Mouse (Mus musculus) macrophage (primary cell): ENCODE data around the gene Ubxn6. TPM values are rescaled to one million over a fixed set of nuclear protein-coding genes. Genes with fewer than 3 reads are reported as not detected.

ENCODE experiments used
- H3K27ac ChIP-seq: fragments of 350-480 bp; formaldehyde crosslinking; 2 replicates; pipeline ENCODE4 v1.9.0; 2021
- H3K36me3 ChIP-seq: fragments of 350-480 bp; formaldehyde crosslinking; 2 replicates; pipeline ENCODE4 v1.9.0; 2021; ENCODE audit errors: inconsistent target
- H3K4me3 ChIP-seq: fragments of 350-480 bp; formaldehyde crosslinking; 2 replicates; pipeline ENCODE4 v1.9.0; 2021; ENCODE audit errors: inconsistent target
- H3K79me2 ChIP-seq: fragments of 350-480 bp; formaldehyde crosslinking; 2 replicates; pipeline ENCODE4 v1.9.0; 2021; ENCODE audit errors: inconsistent target
- WGBS: methylation state at CpG from one replicate; pipeline ENCODE4 v1.1.7; 2026; ENCODE audit warnings: inconsistent platforms; ENCODE audit not compliant: missing documents; 5-methylcytosine and 5-hydroxymethylcytosine counted together
- polyA plus RNA-seq: library from polyadenylated mRNA; stranded (reverse); fragments of 250-400 nt; gene quantifications from 3 replicates; pipeline ENCODE4 v1.2.4, GENCODE M21; 2018; ENCODE audit warnings: inconsistent platforms

The Ubxn6 gene
- polyA plus RNA-seq, 1 experiment from 2014 or later = 74.4 TPM

- WGBS = 59% methylated on average over 6 of the region's 6 CpGs
These were observed 42.6 kb downstream of the Ubxn6 start for GRCm38 (mm10) chr17:56032127-56032733.

GRCm38 (mm10) chr17:56031431-56031830, 43.4 kb downstream of the Ubxn6 start:
- 89% methylated on average over 7 of the region's 7 CpGs for WGBS
- Histone ChIP-seq H3K79me2 (peaks cover 99% of the 10 kb centered on the region), H3K36me3 (no peaks in the 10 kb centered on the region; the same call in 1 of the 2 replicates), H3K27ac (peak overlapping the region; percentile 98), H3K4me3 (no peak overlapping the region)

More at GRCm38 (mm10) chr17:56032127-56032733, 42.6 kb downstream of the Ubxn6 start:
- peaks cover 91% of the 10 kb centered on the region for H3K79me2 ChIP-seq
- H3K27ac ChIP-seq = peak overlapping the region; percentile 98
- H3K36me3 ChIP-seq = no peaks in the 10 kb centered on the region; the same call in 1 of the 2 replicates
- H3K4me3 ChIP-seq = peak overlapping the region; percentile 4; the same call in 1 of the 2 replicates

GRCm38 (mm10) chr17:56030919-56031318, 43.9 kb downstream of the Ubxn6 start:
- H3K36me3 ChIP-seq = no peaks in the 10 kb centered on the region; the same call in 1 of the 2 replicates

GRCm38 (mm10) chr17:56030238-56030870, 44.5 kb downstream of the Ubxn6 start:
- no peaks in the 10 kb centered on the region; the same call in 1 of the 2 replicates for H3K36me3 ChIP-seq
- no peak overlapping the region for H3K4me3 ChIP-seq
- H3K79me2 ChIP-seq = peaks cover 100% of the 10 kb centered on the region
- H3K27ac ChIP-seq = peak overlapping the region; percentile 98
- WGBS = 65% methylated on average over 9 of the region's 9 CpGs

More at GRCm38 (mm10) chr17:56030919-56031318, 43.9 kb downstream of the Ubxn6 start:
- 4% methylated on average over 5 of the region's 5 CpGs for WGBS
- Histone ChIP-seq H3K79me2 (peaks cover 100% of the 10 kb centered on the region), H3K4me3 (no peak overlapping the region), H3K27ac (peak overlapping the region; percentile 98)

GRCm38 (mm10) chr17:56027801-56028441, 46.9 kb downstream of the Ubxn6 start:
- no peaks in the 10 kb centered on the region; the same call in 1 of the 2 replicates for H3K36me3 ChIP-seq
- WGBS = 97% methylated on average over 5 of the region's 5 CpGs
- no peak overlapping the region for H3K4me3 ChIP-seq
- H3K79me2 ChIP-seq = peaks cover 100% of the 10 kb centered on the region
- H3K27ac ChIP-seq = peak overlapping the region; percentile 98

GRCm38 (mm10) chr17:56026881-56027280, 47.9 kb downstream of the Ubxn6 start:
- Histone ChIP-seq H3K27ac (peak overlapping the region; percentile 98), H3K36me3 (no peaks in the 10 kb centered on the region; the same call in 1 of the 2 replicates), H3K79me2 (peaks cover 100% of the 10 kb centered on the region), H3K4me3 (no peak overlapping the region)
- 42% methylated on average over 1 of the region's 1 CpGs for WGBS

GRCm38 (mm10) chr17:56026303-56026702, 48.5 kb downstream of the Ubxn6 start:
- no peaks in the 10 kb centered on the region; the same call in 1 of the 2 replicates for H3K36me3 ChIP-seq
- peaks cover 100% of the 10 kb centered on the region for H3K79me2 ChIP-seq
- H3K4me3 ChIP-seq = no peak overlapping the region
- WGBS = 76% methylated on average over 1 of the region's 1 CpGs
- peak overlapping the region; percentile 98 for H3K27ac ChIP-seq

- peak overlapping the region; percentile 98 for H3K27ac ChIP-seq
- no peak overlapping the region for H3K4me3 ChIP-seq
- H3K36me3 ChIP-seq = peaks cover 7% of the 10 kb centered on the region; the same call in 1 of the 2 replicates
- 75% methylated on average over 5 of the region's 5 CpGs for WGBS
- peaks cover 100% of the 10 kb centered on the region for H3K79me2 ChIP-seq
These were observed 49.9 kb downstream of the Ubxn6 start for GRCm38 (mm10) chr17:56024931-56025330.

- no peak overlapping the region for H3K4me3 ChIP-seq
- peaks cover 11% of the 10 kb centered on the region; the same call in 1 of the 2 replicates for H3K36me3 ChIP-seq
- H3K79me2 ChIP-seq = peaks cover 100% of the 10 kb centered on the region
- H3K27ac ChIP-seq = peak overlapping the region; percentile 98
- 68% methylated on average over 2 of the region's 2 CpGs for WGBS
These were observed 50.4 kb downstream of the Ubxn6 start for GRCm38 (mm10) chr17:56024476-56024875.

GRCm38 (mm10) chr17:56023386-56023785, 51.4 kb downstream of the Ubxn6 start:
- WGBS = 9% methylated on average over 5 of the region's 5 CpGs
- Histone ChIP-seq H3K36me3 (peaks cover 22% of the 10 kb centered on the region; the same call in 1 of the 2 replicates), H3K4me3 (no peak overlapping the region), H3K27ac (peak overlapping the region; percentile 98), H3K79me2 (peaks cover 100% of the 10 kb centered on the region)

- Histone ChIP-seq H3K4me3 (no peak overlapping the region), H3K36me3 (peaks cover 27% of the 10 kb centered on the region; the same call in 1 of the 2 replicates), H3K27ac (peak overlapping the region; percentile 98), H3K79me2 (peaks cover 99% of the 10 kb centered on the region)
- WGBS = 81% methylated on average over 4 of the region's 4 CpGs
These were observed 51.9 kb downstream of the Ubxn6 start for GRCm38 (mm10) chr17:56022989-56023290.

- Histone ChIP-seq H3K27ac (peak overlapping the region; percentile 98), H3K79me2 (peaks cover 99% of the 10 kb centered on the region), H3K4me3 (no peak overlapping the region), H3K36me3 (peaks cover 32% of the 10 kb centered on the region; the same call in 1 of the 2 replicates)
- WGBS = 78% methylated on average over 2 of the region's 2 CpGs
These were observed 52.5 kb downstream of the Ubxn6 start for GRCm38 (mm10) chr17:56022131-56022988.

- H3K4me3 ChIP-seq = no peak overlapping the region
- WGBS = 17% methylated on average over 4 of the region's 4 CpGs
- H3K79me2 ChIP-seq = peaks cover 95% of the 10 kb centered on the region
- peaks cover 43% of the 10 kb centered on the region for H3K36me3 ChIP-seq
- H3K27ac ChIP-seq = peak overlapping the region; percentile 98
These were observed 53.5 kb downstream of the Ubxn6 start for GRCm38 (mm10) chr17:56021161-56021910.
